Mouse (Mus musculus) intestine, embryonic 14.5 days (tissue): Measurements from ENCODE around the gene Bora. TPM values are rescaled to one million over a fixed set of nuclear protein-coding genes. Genes with fewer than 3 reads are reported as not detected.

ENCODE experiments used
- ATAC-seq: fragments of 200-750 bp; cut with Nextera tagmentation; replicated peaks from 2 replicates; pipeline ENCODE4 v1.8.0; 2017; ENCODE audit warnings: low read depth, moderate number of reproducible peaks, moderate TSS enrichment, moderate library complexity; ENCODE audit not compliant: low FRiP score, low TSS enrichment
- DNase-seq: peaks from one replicate; pipeline ENCODE4 v3.0.0-alpha.2; 2018; ENCODE audit warnings: low spot score
- H3K27ac ChIP-seq: fragments of 300-500 bp; sonication (generic); 2 replicates; pipeline ENCODE4 v1.5.1; 2014; ENCODE audit warnings: low read depth, mild to moderate bottlenecking, control low read depth
- H3K27me3 ChIP-seq: fragments of 300-500 bp; sonication (generic); replicated peaks from 2 replicates; pipeline ENCODE4 v1.6.1; 2014; ENCODE audit warnings: low read length, control low read depth; ENCODE audit not compliant: control insufficient read depth, insufficient read depth
- H3K36me3 ChIP-seq: fragments of 300-500 bp; sonication (generic); 2 replicates; pipeline ENCODE4 v1.6.1; 2014; ENCODE audit warnings: low read length, control low read depth; ENCODE audit not compliant: control insufficient read depth, insufficient read depth
- H3K4me1 ChIP-seq: fragments of 300-500 bp; sonication (generic); replicated peaks from 2 replicates; pipeline ENCODE4 v1.6.1; 2014; ENCODE audit warnings: low read length, control low read depth, mixed read lengths; ENCODE audit not compliant: control insufficient read depth, insufficient read depth
- H3K4me2 ChIP-seq: fragments of 300-500 bp; sonication (generic); 2 replicates; pipeline ENCODE4 v1.6.1; 2014; ENCODE audit warnings: low read length
- H3K4me3 ChIP-seq: fragments of 300-500 bp; sonication (generic); 2 replicates; pipeline ENCODE4 v1.5.1; 2014; ENCODE audit warnings: low read depth, low read length, control low read depth, mixed read lengths
- H3K9ac ChIP-seq: fragments of 300-500 bp; sonication (generic); 2 replicates; pipeline ENCODE4 v1.6.1; 2014; ENCODE audit warnings: mild to moderate bottlenecking, low read length
- H3K9me3 ChIP-seq: fragments of 300-500 bp; sonication (generic); 2 replicates; pipeline ENCODE4 v1.6.1; 2016; ENCODE audit warnings: low read length, control low read depth; ENCODE audit not compliant: control insufficient read depth
- WGBS: fragments of 180-500 bp; shearing (Covaris S2); extraction: QIAGEN DNeasy Blood & Tissue Kit; methylation state at CpG from one replicate; pipeline ENCODE4 v1.1.7; 2014; 5-methylcytosine and 5-hydroxymethylcytosine counted together
- polyA plus RNA-seq: library from polyadenylated mRNA; unstranded; fragments of >200 nt; fragmentation: Nextera tagmentation; extraction: Ambion mirVana; gene quantifications from 2 replicates; pipeline ENCODE4 v1.2.1, GENCODE M21; 2014

Gene Bora
- polyA plus RNA-seq, 1 experiment from 2014 or later: 69.4 TPM

GRCm38 (mm10) chr14:99121584-99122339, 75.7 kb downstream of the Bora start:
- H3K27ac ChIP-seq: no peak overlapping the region
- ATAC-seq: no peak
- 85% methylated on average over 11 of the region's 11 CpGs for WGBS
- H3K36me3 ChIP-seq: peaks cover 14% of the 10 kb centered on the region; the same call in 1 of the 2 replicates
- H3K27me3 ChIP-seq: no peaks in the 10 kb centered on the region
- H3K4me2 ChIP-seq: no peak overlapping the region
- DNase-seq: no peak
- no peaks in the 10 kb centered on the region for H3K9me3 ChIP-seq
- H3K9ac ChIP-seq: no peak overlapping the region
- no peaks in the 10 kb centered on the region for H3K4me1 ChIP-seq
- no peak overlapping the region for H3K4me3 ChIP-seq

- ATAC-seq (no peak), DNase-seq (no peak)
- Histone ChIP-seq H3K36me3 (peaks cover 8% of the 10 kb centered on the region; the same call in 1 of the 2 replicates), H3K27ac (no peak overlapping the region), H3K27me3 (no peaks in the 10 kb centered on the region), H3K9ac (no peak overlapping the region), H3K4me1 (no peaks in the 10 kb centered on the region), H3K9me3 (no peaks in the 10 kb centered on the region), H3K4me3 (no peak overlapping the region), H3K4me2 (no peak overlapping the region)
- 89% methylated on average over 4 of the region's 4 CpGs for WGBS
These were observed 78.1 kb downstream of the Bora start for GRCm38 (mm10) chr14:99124076-99124475.

Other genes with a start within 250 kb of the Bora start
- 2.6 TPM in 1 of 2 replicates, not detected in the other for gene Rpl36a-ps1, start 51.9 kb upstream of the Bora start, polyA plus RNA-seq
- 53.1 and 64.1 TPM in 2 replicates for gene Mzt1, start 88 bp upstream of the Bora start, polyA plus RNA-seq
- 17.7 and 21.6 TPM in 2 replicates for gene Pibf1, start 53.2 kb downstream of the Bora start, polyA plus RNA-seq
- 46.6 and 47.3 TPM in 2 replicates for gene Dis3, start 53.5 kb downstream of the Bora start, polyA plus RNA-seq